Mouse (Mus musculus): ENCODE results near the gene Chchd10.
"Not testable (repeated sequence)": the region's sequence is repeated elsewhere in the genome, so short reads cannot be mapped to it uniquely, and the experiment has no call there.

The Chchd10 gene

GRCm38 (mm10) chr10:75932891-75933290, at the start of gene Chchd10:
Gene Chchd10, plus strand, starts transcription at chr10:75933130.
- no peak for DNase-seq (ENCODE audit: low read depth, low spot score)

- DNase-seq (ENCODE audit: low read depth, low spot score), result peak; percentile 80
Measured at GRCm38 (mm10) chr10:75883232-75883552, 49.7 kb upstream of the Chchd10 start.

GRCm38 (mm10) chr10:75884742-75885141, 48.2 kb upstream of the Chchd10 start:
- DNase-seq (ENCODE audit: low read depth, low spot score), result no peak

DNA sequence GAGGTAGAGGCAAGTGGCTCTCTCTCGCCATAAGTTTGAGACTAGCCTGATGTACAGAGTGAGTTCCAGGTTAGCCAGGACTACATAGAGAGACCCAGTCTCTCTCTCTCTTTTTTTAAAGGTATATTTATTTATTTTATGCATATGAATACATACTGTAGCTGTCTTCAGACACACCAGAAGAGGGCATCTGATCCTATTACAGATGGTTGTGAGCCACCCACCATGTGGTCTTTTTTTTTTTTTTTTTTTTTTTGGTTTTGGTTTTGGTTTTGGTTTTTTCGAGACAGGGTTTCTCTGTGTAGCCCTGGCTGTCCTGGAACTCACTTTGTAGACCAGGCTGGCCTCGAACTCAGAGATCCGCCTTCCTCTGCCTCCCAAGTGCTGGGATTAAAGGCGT, 45.4 kb upstream of the Chchd10 start:
- not testable (repeated sequence) for DNase-seq (ENCODE audit: low read depth, low spot score)

DNA sequence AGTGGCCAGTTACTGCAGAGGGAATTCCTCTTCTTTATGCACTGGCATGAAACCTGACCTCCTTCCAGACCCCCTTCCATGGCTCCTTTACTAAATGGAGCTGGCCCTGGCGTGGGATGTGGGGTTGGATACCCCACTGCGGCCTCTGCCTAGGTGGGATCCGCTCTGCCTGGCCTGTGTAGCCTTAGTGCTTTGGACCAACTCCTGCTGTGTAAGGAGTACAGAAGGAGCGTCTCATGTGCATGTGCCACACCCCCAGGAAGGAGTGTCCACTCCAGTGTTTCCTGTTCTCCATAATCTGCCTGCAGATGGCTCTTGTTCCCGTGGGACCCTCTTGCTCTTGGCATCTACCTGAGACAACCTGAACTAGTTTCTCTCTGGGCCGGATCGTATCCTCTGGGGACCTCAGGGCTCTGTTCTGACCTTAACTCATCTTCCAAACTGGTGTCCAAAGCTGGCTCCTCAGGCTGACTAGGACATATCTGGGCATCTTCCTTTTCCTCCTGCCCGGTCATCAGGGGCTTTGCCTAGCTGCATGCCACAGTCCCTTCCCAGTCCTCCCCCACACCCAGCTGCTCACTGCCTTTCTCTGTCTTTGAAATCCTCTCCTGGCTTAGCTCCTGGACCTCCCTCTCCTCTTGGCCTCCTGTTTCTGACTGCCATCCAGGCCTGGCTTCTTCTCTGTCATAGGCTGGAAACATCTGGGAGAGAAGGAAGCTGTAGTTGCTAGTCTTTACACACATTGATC, 43.4 kb upstream of the Chchd10 start:
- no peak for DNase-seq (ENCODE audit: low read depth, low spot score)

DNA sequence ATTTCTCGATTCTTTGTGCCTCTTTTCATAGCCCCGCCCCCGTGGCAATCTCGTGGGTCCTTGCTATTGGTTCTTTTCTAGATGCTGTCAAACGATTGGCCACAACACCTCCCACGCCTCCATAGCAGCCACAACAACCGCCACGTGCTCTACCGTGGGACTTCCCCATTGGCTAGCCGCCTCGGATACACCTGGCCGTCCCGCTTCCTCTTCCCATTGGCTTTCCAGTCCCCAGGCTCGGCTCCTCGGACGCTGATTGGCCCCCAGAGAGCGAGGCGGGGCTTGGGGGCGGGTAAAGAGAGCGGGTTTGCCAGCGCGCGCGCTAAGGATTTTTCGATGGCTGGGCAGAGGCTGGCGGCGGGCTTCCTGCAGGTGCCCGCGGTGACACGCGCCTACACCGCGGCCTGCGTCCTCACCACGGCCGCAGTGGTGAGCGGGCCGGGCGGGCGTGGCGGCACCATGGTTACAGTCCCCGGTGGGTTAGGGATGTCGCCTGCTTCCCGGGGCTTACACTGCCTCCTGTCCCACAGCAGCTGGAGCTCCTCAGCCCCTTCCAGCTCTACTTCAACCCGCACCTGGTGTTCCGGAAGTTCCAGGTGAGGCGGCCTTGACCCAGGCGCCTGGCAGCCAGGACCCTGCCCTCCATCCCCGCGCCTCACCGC, 39.7 kb upstream of the Chchd10 start, which contains the start of gene Derl3:
Derl3 (plus strand) TSS at position 325 of the 662 bp plus-strand sequence.
- DNase-seq (ENCODE audit: low read depth, low spot score), result peak; percentile 97

GRCm38 (mm10) chr10:75894601-75895000, 38.3 kb upstream of the Chchd10 start:
- no peak for DNase-seq (ENCODE audit: low read depth, low spot score)

GRCm38 (mm10) chr10:75895730-75896129, 37.2 kb upstream of the Chchd10 start:
- no peak for DNase-seq (ENCODE audit: low read depth, low spot score)

GRCm38 (mm10) chr10:75896208-75896607, 36.7 kb upstream of the Chchd10 start:
- DNase-seq (ENCODE audit: low read depth, low spot score), result no peak

- peak; percentile 66 for DNase-seq (ENCODE audit: low read depth, low spot score)
Measured at GRCm38 (mm10) chr10:75897373-75897772, 35.6 kb upstream of the Chchd10 start.

- DNase-seq (ENCODE audit: low read depth, low spot score), result no peak
Measured at GRCm38 (mm10) chr10:75898039-75898564, 34.8 kb upstream of the Chchd10 start.

DNA sequence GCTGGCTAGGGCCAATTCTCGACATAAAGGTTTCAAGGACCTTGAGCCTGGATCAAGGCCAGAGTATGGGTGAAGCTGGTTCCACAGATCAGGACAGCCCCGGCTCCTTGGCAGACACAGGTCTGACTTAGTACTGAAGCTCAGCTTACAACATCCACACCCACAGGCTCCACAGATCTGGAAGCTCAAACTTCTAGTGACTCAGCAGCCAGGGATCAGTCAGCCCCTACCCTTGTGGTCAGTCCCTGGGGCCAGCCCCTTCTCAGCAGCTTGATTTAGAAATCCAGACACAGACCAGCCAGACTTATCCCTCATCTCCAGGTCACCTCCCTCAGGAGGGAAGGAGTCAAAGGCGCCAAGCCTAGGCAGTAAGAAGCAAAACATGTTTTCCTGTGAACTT, 34.1 kb upstream of the Chchd10 start:
- no peak for DNase-seq (ENCODE audit: low read depth, low spot score)

GRCm38 (mm10) chr10:75904391-75904790, 28.5 kb upstream of the Chchd10 start:
- DNase-seq (ENCODE audit: low read depth, low spot score), result no peak

GRCm38 (mm10) chr10:75906882-75907281, 26.0 kb upstream of the Chchd10 start:
- DNase-seq (ENCODE audit: low read depth, low spot score), result no peak

DNA sequence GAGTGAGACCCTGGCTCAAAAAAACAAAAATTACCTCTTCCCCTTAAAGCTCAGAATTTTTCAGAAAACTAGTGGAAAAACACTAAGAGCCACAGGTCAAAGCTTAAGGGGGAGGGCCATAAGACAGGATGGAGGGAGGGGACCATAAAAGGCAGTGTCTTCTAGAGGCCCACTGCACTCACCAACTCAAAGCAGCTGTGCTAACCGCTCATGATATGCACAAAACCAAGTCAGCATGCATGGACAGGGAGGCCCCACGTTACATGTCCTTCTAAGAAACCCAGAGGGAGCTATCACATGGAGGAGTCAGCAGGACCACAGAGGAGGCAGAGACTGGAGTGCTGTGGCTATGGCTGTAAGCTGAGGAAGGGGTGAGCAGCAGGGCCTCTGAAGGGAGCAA, 22.2 kb upstream of the Chchd10 start:
- no peak for DNase-seq (ENCODE audit: low read depth, low spot score)

GRCm38 (mm10) chr10:75913013-75913589, 19.8 kb upstream of the Chchd10 start:
- no peak for DNase-seq (ENCODE audit: low read depth, low spot score)

DNA sequence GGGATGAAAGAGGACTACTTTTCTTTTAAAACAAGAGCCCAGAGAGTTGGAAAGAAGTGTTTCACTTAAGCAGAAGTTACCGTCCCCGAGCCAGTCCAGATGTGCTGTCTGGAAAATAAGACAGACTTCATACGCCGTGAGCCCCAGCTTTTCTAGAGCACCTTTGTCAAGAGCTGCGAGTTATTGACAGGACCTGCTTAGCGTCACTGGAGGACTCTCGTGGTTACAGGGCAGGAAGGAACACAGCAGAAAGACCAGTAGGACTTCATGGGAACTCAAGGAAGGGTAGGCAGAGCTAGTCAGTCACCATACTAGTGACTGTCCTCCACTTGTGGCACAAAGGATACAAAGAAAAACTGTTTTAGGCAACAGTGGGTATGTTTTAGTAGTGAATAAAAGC, 17.4 kb upstream of the Chchd10 start:
- no peak for DNase-seq (ENCODE audit: low read depth, low spot score)

GRCm38 (mm10) chr10:75916840-75917239, 16.1 kb upstream of the Chchd10 start:
- DNase-seq (ENCODE audit: low read depth, low spot score), result peak; percentile 47

DNA sequence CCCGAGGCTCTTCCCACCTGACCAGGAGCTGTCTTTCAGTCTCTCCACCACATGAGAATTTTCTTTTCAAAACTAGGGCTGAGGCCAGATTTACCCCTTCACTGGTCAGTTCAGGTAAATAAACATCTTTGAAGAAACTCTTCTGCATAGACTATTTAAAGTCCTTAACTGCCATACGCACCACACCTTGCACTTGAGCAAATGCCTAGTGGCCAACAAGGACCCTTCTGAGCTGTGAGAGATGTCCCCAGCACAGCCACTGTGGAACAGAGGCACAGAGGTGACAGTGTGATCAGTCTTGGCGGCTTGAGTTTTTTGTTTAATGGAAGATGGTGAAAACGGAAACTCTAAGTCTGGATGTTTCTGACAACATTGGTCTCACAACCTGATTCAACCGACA, 13.9 kb upstream of the Chchd10 start:
- no peak for DNase-seq (ENCODE audit: low read depth, low spot score)

DNA sequence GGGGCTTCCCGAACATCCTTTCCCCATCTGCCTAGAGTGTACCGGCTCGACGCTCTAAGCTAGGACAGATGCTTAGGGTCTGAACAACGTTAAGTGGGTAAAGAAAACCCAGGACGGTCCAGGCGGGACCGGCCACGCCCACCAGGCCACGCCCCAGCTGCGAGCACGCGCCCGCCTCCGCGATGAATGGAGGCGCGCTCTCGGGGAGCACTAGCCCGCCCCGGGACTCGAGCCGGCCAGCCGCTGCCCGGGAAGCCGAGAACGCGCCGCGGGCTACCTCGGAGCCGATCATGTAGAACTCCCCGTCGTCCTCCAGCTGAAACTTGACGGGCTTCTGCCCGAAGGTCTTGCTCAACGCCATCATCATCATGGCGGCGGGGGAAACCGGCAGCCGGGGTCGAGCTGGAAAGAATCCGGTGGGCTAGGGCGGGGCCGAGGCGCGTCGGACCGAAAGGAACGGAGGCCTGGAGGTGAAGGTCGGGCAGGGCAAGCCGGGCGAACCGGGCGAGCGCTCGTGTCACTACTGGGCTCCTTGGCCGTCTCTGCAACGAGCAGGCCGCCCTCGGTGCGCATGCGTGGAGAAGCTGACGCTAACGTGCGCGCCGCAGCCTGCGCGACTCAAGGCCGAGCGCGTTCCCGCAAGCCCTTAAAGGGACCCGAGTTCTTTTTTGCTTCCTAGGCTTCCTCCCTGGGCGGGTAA, 11.8 kb upstream of the Chchd10 start, which contains the start of gene Smarcb1:
Smarcb1 (minus strand) TSS at position 592 of the 700 bp plus-strand sequence.
- DNase-seq (ENCODE audit: low read depth, low spot score), result peak; percentile 93

- DNase-seq (ENCODE audit: low read depth, low spot score), result no peak
Measured at GRCm38 (mm10) chr10:75921726-75922560, 11.0 kb upstream of the Chchd10 start.
